ENCODE assay signal across 28 mouse cellular contexts in genomic region chrX:169210019-169210418, GRCm38 (mm10). TPM values are rescaled to one million over a fixed set of nuclear protein-coding genes. Genes with fewer than 3 reads are reported as not detected.
"Had no signal": no experiment of that assay in that cellular context is flagged by ENCODE, and none has a peak within 500 bp of the region (broad histone marks: within the 10 kb centered on the region; RNA-seq: fewer than 3 reads in every experiment).

No protein-coding gene starts in this region.

- H3K4me3 ChIP-seq: limb, embryonic 12.5 days; limb, embryonic 15.5 days; liver, embryonic 12.5 days; liver, embryonic 15.5 days; lung, embryonic 15.5 days; megakaryocyte, embryonic 14.5 days; midbrain, embryonic 10.5 days; midbrain, embryonic 13.5 days; neural tube, embryonic 12.5 days; neural tube, embryonic 15.5 days had no signal

- H3K4me2 ChIP-seq: limb, embryonic 12.5 days; limb, embryonic 15.5 days; liver, embryonic 12.5 days; liver, embryonic 15.5 days; lung, embryonic 15.5 days; midbrain, embryonic 13.5 days; neural tube, embryonic 12.5 days; neural tube, embryonic 15.5 days had no signal

- ATAC-seq: inflammation-experienced regulatory T-cells, adult 6 months; liver, embryonic 12.5 days; midbrain, embryonic 13.5 days had no signal

- H3K9me3 ChIP-seq: limb, embryonic 12.5 days; limb, embryonic 15.5 days; liver, embryonic 12.5 days; liver, embryonic 15.5 days; lung, embryonic 15.5 days; megakaryocyte, embryonic 14.5 days; midbrain, embryonic 10.5 days; midbrain, embryonic 13.5 days; neural tube, embryonic 12.5 days; neural tube, embryonic 15.5 days had no signal

- H3K9ac ChIP-seq: limb, embryonic 12.5 days; limb, embryonic 15.5 days; liver, embryonic 12.5 days; liver, embryonic 15.5 days; lung, embryonic 15.5 days; midbrain, embryonic 13.5 days; neural tube, embryonic 12.5 days; neural tube, embryonic 15.5 days had no signal

- DNase-seq: kidney, adult 9 months; kidney, postnatal 10 days; kidney, postnatal 36 days; left cerebral cortex, postnatal 4 days; lung, adult 18-20 months; lung, postnatal 10 days; lung, postnatal 36 days; right cerebral cortex, adult 18-20 months; right cerebral cortex, postnatal 14 days; right cerebral cortex, postnatal 4 days; thymus, postnatal 25 days had no signal

- H3K36me3 ChIP-seq: limb, embryonic 12.5 days; limb, embryonic 15.5 days; liver, embryonic 12.5 days; liver, embryonic 15.5 days; lung, embryonic 15.5 days; midbrain, embryonic 10.5 days; midbrain, embryonic 13.5 days; neural tube, embryonic 12.5 days; neural tube, embryonic 15.5 days had no signal

- H3K27ac ChIP-seq: limb, embryonic 12.5 days; limb, embryonic 15.5 days; liver, embryonic 12.5 days; liver, embryonic 15.5 days; lung, embryonic 15.5 days; midbrain, embryonic 10.5 days; midbrain, embryonic 13.5 days; neural tube, embryonic 12.5 days; neural tube, embryonic 15.5 days had no signal

- H3K27me3 ChIP-seq: limb, embryonic 15.5 days; liver, embryonic 12.5 days; liver, embryonic 15.5 days; lung, embryonic 15.5 days; megakaryocyte, embryonic 14.5 days had no signal

- H3K4me1 ChIP-seq: limb, embryonic 12.5 days; limb, embryonic 15.5 days; liver, embryonic 12.5 days; liver, embryonic 15.5 days; lung, embryonic 15.5 days; midbrain, embryonic 10.5 days; midbrain, embryonic 13.5 days; neural tube, embryonic 12.5 days had no signal

RNA-seq across cellular contexts. Expression of gene Amelx, which starts 23.0 kb away (rescaled TPM):
- total RNA-seq: layer of hippocampus, adult 18-20 months; layer of hippocampus, postnatal 14 days; left cerebral cortex, adult 8-10 months; left cerebral cortex, postnatal 14 days; midbrain, postnatal 0 days had no signal
- polyA plus RNA-seq: inflammation-experienced regulatory T-cells, adult 6 months; limb, embryonic 15.5 days; liver, embryonic 12.5 days; liver, embryonic 15.5 days; midbrain, embryonic 10.5 days; midbrain, embryonic 13.5 days; midbrain, postnatal 0 days; neural tube, embryonic 12.5 days; neural tube, embryonic 15.5 days; stomach, embryonic 14.5 days had no signal
